Mouse (Mus musculus): ENCODE data around the gene Dbndd2. TPM values are rescaled to one million over a fixed set of nuclear protein-coding genes. Genes with fewer than 3 reads are reported as not detected.

Gene Dbndd2
- polyA plus RNA-seq, 1 experiment from 2014 or later = 3.2 TPM

DNA sequence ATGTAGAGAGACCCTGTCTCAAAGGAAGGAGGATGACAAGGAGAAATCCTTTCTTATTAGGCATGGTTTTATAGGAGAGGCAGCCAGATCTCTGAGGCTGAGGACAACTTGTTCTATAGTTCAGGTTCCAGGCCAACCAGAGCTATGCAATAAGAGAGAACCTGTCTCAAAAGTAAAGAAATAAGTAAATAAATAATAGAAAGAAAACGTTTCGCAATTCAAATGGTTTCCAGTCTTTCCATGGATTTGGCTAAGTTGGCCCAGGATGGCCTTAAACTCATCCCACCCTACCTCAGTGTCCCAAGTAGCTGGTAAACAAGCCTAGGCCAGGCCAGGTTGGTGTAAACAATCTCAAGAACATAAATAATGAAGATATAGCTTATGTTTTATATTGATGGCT lies 41.2 kb upstream of the Dbndd2 start:
- no peak for DNase-seq (ENCODE audit: low spot score)
- Histone ChIP-seq H3K36me3 (no peaks in the 10 kb centered on the region), H3K27me3 (ENCODE audit: low read depth, poor library complexity, severe bottlenecking) (peaks cover 48% of the 10 kb centered on the region), H3K4me3 (no peak overlapping the region), H3K9me3 (replicated peaks) (no peaks in the 10 kb centered on the region), H3K27ac (replicated peaks) (no peak overlapping the region), H3K4me1 (peaks cover 34% of the 10 kb centered on the region)
- 80% methylated on average over 2 of the region's 2 CpGs for WGBS

DNA sequence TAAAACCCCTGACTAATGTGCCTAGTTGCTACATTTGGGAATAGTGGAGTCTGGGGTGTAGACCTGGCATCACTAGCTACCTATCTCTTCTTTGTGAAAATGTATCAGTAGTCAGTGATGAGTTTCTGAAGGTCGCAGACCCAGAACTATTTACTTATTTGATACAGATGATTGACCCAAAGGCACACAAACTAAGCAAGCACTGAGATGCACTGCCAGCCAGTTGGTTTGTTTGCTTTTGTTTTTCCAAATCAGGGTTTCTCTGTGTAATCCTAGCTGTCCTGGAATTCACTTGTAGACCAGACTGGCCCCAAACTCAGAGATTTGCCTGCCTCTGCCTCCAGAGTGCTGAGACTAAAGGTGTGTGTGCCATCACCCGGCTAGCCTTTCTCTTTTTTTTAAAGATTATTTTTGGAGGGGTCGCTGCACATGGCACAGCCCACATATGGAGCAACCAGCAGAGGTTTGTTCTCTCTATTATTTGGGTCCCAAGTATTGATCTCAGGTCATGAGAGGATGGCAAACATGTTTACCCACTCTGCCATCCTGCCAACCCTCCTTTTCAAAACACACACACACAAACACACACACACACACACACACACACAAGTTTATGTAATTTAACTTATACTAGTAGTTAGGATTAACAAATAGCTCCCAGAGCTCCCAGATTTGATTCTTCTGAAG lies 40.4 kb upstream of the Dbndd2 start:
- H3K27ac ChIP-seq (replicated peaks) = no peak overlapping the region
- H3K27me3 ChIP-seq (ENCODE audit: low read depth, poor library complexity, severe bottlenecking) = peaks cover 45% of the 10 kb centered on the region
- no peak for DNase-seq (ENCODE audit: low spot score)
- H3K36me3 ChIP-seq = no peaks in the 10 kb centered on the region
- H3K9me3 ChIP-seq (replicated peaks) = no peaks in the 10 kb centered on the region
- H3K4me3 ChIP-seq = no peak overlapping the region
- peaks cover 32% of the 10 kb centered on the region for H3K4me1 ChIP-seq
- 84% methylated on average over 3 of the region's 3 CpGs for WGBS

GRCm38 (mm10) chr2:164446086-164446469 lies 39.8 kb upstream of the Dbndd2 start:
- no peak for DNase-seq (ENCODE audit: low spot score)
- no peaks in the 10 kb centered on the region for H3K36me3 ChIP-seq
- H3K4me3 ChIP-seq = no peak overlapping the region
- peaks cover 40% of the 10 kb centered on the region for H3K27me3 ChIP-seq (ENCODE audit: low read depth, poor library complexity, severe bottlenecking)
- H3K27ac ChIP-seq (replicated peaks) = no peak overlapping the region
- H3K9me3 ChIP-seq (replicated peaks) = no peaks in the 10 kb centered on the region
- WGBS = 89% methylated on average over 3 of the region's 3 CpGs
- H3K4me1 ChIP-seq = peaks cover 28% of the 10 kb centered on the region

GRCm38 (mm10) chr2:164448140-164448539 lies 37.8 kb upstream of the Dbndd2 start:
- Histone ChIP-seq H3K36me3 (no peaks in the 10 kb centered on the region), H3K27ac (replicated peaks) (no peak overlapping the region), H3K4me1 (peaks cover 8% of the 10 kb centered on the region), H3K27me3 (ENCODE audit: low read depth, poor library complexity, severe bottlenecking) (peaks cover 28% of the 10 kb centered on the region), H3K4me3 (no peak overlapping the region), H3K9me3 (replicated peaks) (no peaks in the 10 kb centered on the region)
- 80% methylated on average over 1 of the region's 1 CpGs for WGBS
- no peak for DNase-seq (ENCODE audit: low spot score)

- H3K36me3 ChIP-seq = no peaks in the 10 kb centered on the region
- DNase-seq (ENCODE audit: low spot score) = no peak
- WGBS = 86% methylated on average over 5 of the region's 5 CpGs
- no peaks in the 10 kb centered on the region for H3K9me3 ChIP-seq (replicated peaks)
- no peaks in the 10 kb centered on the region; the same call in 1 of the 2 replicates for H3K4me1 ChIP-seq
- H3K4me3 ChIP-seq = no peak overlapping the region
- H3K27ac ChIP-seq (replicated peaks) = no peak overlapping the region
- H3K27me3 ChIP-seq (ENCODE audit: low read depth, poor library complexity, severe bottlenecking) = peaks cover 20% of the 10 kb centered on the region
Observed at GRCm38 (mm10) chr2:164448921-164449320, 37.0 kb upstream of the Dbndd2 start.

DNA sequence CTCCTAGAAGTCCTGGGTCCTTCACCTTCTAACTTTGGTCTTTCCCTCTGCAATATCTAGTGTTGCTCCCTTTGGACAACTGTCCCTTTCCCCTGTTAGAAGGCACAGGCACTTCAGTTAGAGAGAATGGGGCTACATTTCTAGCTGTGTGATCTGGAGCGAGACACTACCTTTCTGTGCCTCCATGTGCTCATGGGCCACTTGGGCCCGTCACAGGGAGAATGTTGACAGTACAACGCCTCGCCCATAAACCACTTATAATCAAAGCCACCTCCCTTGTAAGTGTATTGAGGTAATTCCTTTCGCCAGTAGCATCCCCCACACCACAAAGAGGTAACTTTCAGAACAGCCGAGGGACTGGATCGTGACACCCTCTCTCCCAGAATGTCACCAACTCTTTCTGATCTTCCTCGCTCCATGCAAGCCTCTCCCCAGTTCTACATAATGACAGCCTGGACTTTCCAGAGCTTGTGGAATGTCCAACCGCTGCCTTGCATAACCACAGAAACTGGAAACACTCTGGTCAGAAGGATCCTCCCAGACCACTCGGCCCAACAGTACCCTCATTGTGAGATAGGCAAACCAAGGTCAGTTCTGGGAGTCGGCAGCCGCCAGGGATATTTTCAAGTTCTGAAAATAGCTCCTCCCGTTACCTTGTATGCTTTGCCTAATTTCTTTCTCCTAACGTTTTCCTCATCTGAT lies 36.4 kb upstream of the Dbndd2 start:
- Histone ChIP-seq H3K27me3 (ENCODE audit: low read depth, poor library complexity, severe bottlenecking) (peaks cover 14% of the 10 kb centered on the region), H3K36me3 (no peaks in the 10 kb centered on the region), H3K27ac (replicated peaks) (no peak overlapping the region), H3K4me3 (no peak overlapping the region), H3K9me3 (replicated peaks) (no peaks in the 10 kb centered on the region), H3K4me1 (no peaks in the 10 kb centered on the region)
- DNase-seq (ENCODE audit: low spot score) = no peak
- WGBS = 92% methylated on average over 14 of the region's 14 CpGs

DNA sequence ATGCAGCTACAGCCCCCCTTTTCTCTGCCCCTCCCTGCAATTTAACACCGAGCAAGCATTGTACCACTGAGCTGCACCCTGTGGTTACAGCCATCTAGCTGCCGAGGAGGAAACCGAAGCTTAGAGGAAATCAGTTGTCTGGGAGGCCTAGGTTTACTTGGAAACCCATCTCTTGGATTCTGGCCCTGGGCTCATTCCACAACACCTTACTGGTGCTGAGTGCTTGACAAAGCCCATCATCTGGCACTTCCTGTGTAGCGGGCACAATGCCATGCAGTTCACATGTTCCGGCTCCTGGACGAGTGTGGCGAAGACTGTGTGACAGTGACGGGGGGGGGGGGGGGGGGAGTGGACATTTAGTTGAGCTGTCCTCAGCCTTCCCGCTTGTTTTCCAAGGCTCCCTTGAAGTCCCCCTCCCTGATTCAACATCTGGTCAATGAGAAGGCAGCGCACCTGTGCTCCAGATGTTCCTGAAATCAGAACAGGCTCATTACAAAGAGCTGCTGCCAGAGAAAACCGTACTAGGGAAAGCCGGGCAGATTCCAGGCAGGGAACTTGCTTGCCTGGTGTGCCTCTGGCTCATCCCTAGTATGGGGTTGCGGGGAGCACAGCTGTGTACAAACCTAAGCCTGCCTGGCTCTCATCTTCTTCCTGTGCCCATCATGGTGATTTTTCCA lies 33.8 kb upstream of the Dbndd2 start:
- 51% methylated on average over 13 of the region's 13 CpGs for WGBS
- DNase-seq (ENCODE audit: low spot score) = no peak
- Histone ChIP-seq H3K4me1 (peaks cover 14% of the 10 kb centered on the region), H3K27ac (replicated peaks) (no peak overlapping the region), H3K36me3 (no peaks in the 10 kb centered on the region), H3K4me3 (no peak overlapping the region), H3K9me3 (replicated peaks) (no peaks in the 10 kb centered on the region), H3K27me3 (ENCODE audit: low read depth, poor library complexity, severe bottlenecking) (peaks cover 4% of the 10 kb centered on the region)

DNA sequence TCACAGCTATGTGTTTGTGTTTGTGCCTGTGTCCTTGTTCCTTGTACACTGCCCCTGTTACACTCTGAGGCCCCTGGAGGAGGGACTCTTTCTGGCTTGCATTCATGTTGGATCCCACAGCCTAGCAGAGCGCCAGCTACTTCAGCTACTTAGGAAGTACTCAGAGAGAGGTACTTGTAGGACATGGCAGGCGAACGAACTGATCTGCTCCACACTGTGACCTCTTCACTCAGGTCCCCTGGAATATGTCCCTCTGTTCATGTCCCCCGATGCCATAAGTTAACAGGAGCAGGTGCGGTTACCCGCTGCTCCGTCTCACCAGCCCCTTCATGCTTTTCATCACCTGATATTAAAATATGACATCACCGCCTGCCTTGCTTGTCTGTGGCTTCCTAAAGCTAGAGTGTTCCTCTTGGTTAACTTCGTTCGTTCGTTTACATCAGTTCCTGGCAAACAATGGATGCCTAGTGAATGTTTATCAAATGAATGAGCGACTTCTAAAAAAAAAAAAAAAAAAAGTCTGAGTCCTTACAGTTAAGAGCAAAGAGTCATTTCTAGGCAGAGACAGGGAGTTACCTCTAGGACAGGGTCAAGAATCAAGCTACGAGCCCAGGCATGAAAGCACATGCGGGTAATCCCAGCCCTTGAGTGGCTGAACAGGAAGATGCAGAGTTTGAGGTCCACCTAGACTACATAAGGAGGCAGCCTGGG lies 32.7 kb upstream of the Dbndd2 start:
- Histone ChIP-seq H3K27ac (replicated peaks) (no peak overlapping the region), H3K9me3 (replicated peaks) (no peaks in the 10 kb centered on the region), H3K4me3 (no peak overlapping the region), H3K27me3 (ENCODE audit: low read depth, poor library complexity, severe bottlenecking) (peaks cover 4% of the 10 kb centered on the region), H3K4me1 (peaks cover 23% of the 10 kb centered on the region), H3K36me3 (no peaks in the 10 kb centered on the region)
- DNase-seq (ENCODE audit: low spot score) = no peak
- WGBS = 88% methylated on average over 14 of the region's 14 CpGs

- H3K9me3 ChIP-seq (replicated peaks) = no peaks in the 10 kb centered on the region
- peaks cover 4% of the 10 kb centered on the region for H3K27me3 ChIP-seq (ENCODE audit: low read depth, poor library complexity, severe bottlenecking)
- DNase-seq (ENCODE audit: low spot score) = no peak
- no peak overlapping the region for H3K27ac ChIP-seq (replicated peaks)
- WGBS = 75% methylated on average over 7 of the region's 7 CpGs
- H3K4me1 ChIP-seq = peaks cover 23% of the 10 kb centered on the region
- H3K4me3 ChIP-seq = no peak overlapping the region
- no peaks in the 10 kb centered on the region for H3K36me3 ChIP-seq
Observed at GRCm38 (mm10) chr2:164453887-164454500, 31.9 kb upstream of the Dbndd2 start.

- H3K27me3 ChIP-seq (ENCODE audit: low read depth, poor library complexity, severe bottlenecking) = peaks cover 4% of the 10 kb centered on the region
- peaks cover 23% of the 10 kb centered on the region for H3K4me1 ChIP-seq
- H3K4me3 ChIP-seq = no peak overlapping the region
- no peaks in the 10 kb centered on the region for H3K36me3 ChIP-seq
- 83% methylated on average over 10 of the region's 10 CpGs for WGBS
- no peak for DNase-seq (ENCODE audit: low spot score)
- H3K27ac ChIP-seq (replicated peaks) = no peak overlapping the region
- no peaks in the 10 kb centered on the region for H3K9me3 ChIP-seq (replicated peaks)
Observed at GRCm38 (mm10) chr2:164454846-164455245, 31.1 kb upstream of the Dbndd2 start.

- H3K4me1 ChIP-seq = peaks cover 23% of the 10 kb centered on the region
- H3K27ac ChIP-seq (replicated peaks) = no peak overlapping the region
- no peak overlapping the region for H3K4me3 ChIP-seq
- peaks cover 4% of the 10 kb centered on the region for H3K27me3 ChIP-seq (ENCODE audit: low read depth, poor library complexity, severe bottlenecking)
- DNase-seq (ENCODE audit: low spot score) = no peak
- no peaks in the 10 kb centered on the region for H3K36me3 ChIP-seq
- 81% methylated on average over 6 of the region's 6 CpGs for WGBS
- H3K9me3 ChIP-seq (replicated peaks) = no peaks in the 10 kb centered on the region
Observed at GRCm38 (mm10) chr2:164455421-164456190, 30.3 kb upstream of the Dbndd2 start.

GRCm38 (mm10) chr2:164456413-164456812 lies 29.5 kb upstream of the Dbndd2 start:
- peaks cover 4% of the 10 kb centered on the region for H3K27me3 ChIP-seq (ENCODE audit: low read depth, poor library complexity, severe bottlenecking)
- peak overlapping the region; percentile 79 for H3K27ac ChIP-seq (replicated peaks)
- H3K4me1 ChIP-seq = peaks cover 26% of the 10 kb centered on the region
- 94% methylated on average over 1 of the region's 1 CpGs for WGBS
- no peak overlapping the region for H3K4me3 ChIP-seq
- DNase-seq (ENCODE audit: low spot score) = no peak
- no peaks in the 10 kb centered on the region for H3K36me3 ChIP-seq
- H3K9me3 ChIP-seq (replicated peaks) = no peaks in the 10 kb centered on the region

Data from midbrain, embryonic 10.5 days (tissue).